Mouse (Mus musculus): Measurements from ENCODE around the gene Cplx2. TPM values are rescaled to one million over a fixed set of nuclear protein-coding genes. Genes with fewer than 3 reads are reported as not detected.

Gene Cplx2
- 4.4 to 7.1 TPM (median 6.5 TPM) in 4 replicates for total RNA-seq (2023)

DNA sequence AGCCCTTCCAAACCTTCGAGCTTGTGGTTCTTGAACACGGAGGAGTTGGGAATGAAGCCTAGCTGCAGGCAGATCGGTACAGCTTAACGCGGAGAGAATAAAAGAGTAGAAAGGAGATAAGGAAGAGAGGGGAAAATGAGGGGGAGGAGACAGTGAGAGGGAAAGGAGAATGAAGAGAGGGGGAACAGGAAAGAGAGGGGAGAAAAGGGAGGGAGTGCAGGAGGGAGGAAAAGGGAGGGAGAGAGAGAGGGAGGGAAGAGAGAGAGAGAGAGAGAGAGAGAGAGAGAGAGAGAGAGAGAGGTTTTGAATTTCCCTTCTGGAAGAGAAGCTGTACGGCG, at the start of gene Cplx2:
Gene Cplx2, plus strand, starts transcription at position 301 of the 338 bp plus-strand sequence.

Other genes with a start within 250 kb of the Cplx2 start
- gene Hrh2, start 179.2 kb upstream of the Cplx2 start, total RNA-seq (2023) = 6.3 to 8.5 TPM (median 7.8 TPM) in 4 replicates
- 19.9 to 31.8 TPM (median 22.3 TPM) in 4 replicates for gene Thoc3, start 97.5 kb downstream of the Cplx2 start, total RNA-seq (2023)
- gene Simc1, start 132.4 kb downstream of the Cplx2 start, total RNA-seq (2023) = 20.6 to 27.1 TPM (median 24.9 TPM) in 4 replicates
- 31.9 to 42.3 TPM (median 38.0 TPM) in 4 replicates for gene 4833439L19Rik, start 194.1 kb downstream of the Cplx2 start, total RNA-seq (2023)
- 4.6 to 10.3 TPM (median 9.0 TPM) in 4 replicates for gene Arl10, start 203.7 kb downstream of the Cplx2 start, total RNA-seq (2023)
- 15.0 to 25.6 TPM (median 18.9 TPM) in 4 replicates for gene Nop16, start 218.7 kb downstream of the Cplx2 start, total RNA-seq (2023)
- gene Higd2a, start 218.9 kb downstream of the Cplx2 start, total RNA-seq (2023) = 53.9 to 59.8 TPM (median 56.6 TPM) in 4 replicates
- gene Cltb, start 240.0 kb downstream of the Cplx2 start, total RNA-seq (2023) = 20.9 to 25.5 TPM (median 21.3 TPM) in 4 replicates